Mouse (Mus musculus) frontal cortex, postnatal 10 days (tissue): Measurements from ENCODE around the gene Rybp.

Source experiments
- DNase-seq, 2 experiments: peaks; one replicate each; pipeline ENCODE4 v3.0.0; 2022; ENCODE audit warnings: low spot score in 2 of 2, mixed read lengths in 1 of 2

Rybp gene

GRCm38 (mm10) chr6:100287334-100288015 lies at the start of gene Rybp:
Gene Rybp (minus strand): TSS chr6:100287485.
- DNase-seq = peak; percentile 93

DNA sequence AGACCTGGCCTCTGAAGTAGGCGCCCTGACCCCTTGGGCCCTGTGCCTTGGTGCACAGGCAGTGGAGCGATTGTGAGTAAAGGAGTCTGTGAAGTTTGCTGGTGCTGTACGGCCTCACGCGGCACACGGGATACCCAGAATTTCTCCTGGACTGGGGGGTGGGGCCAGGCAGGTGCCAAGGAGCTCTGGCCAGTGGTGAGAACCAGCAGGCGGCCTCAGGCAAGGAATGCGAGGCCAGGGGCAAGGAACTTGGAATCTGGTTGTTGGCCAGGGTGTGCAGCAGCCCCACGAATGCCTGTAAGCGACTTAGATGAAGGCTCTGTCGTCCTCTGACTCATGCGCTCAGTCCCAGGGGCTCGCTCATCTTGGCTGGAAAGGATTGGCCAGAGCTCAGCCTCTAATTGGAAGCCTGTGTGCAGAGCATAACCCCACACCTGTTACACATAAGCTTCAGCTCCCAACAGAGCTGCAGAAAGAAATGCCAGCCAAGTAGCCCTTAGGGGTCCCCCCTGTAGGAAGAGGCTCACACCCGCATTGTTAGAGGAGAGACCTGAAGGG lies 49.4 kb upstream of the Rybp start:
- DNase-seq = no peak

DNA sequence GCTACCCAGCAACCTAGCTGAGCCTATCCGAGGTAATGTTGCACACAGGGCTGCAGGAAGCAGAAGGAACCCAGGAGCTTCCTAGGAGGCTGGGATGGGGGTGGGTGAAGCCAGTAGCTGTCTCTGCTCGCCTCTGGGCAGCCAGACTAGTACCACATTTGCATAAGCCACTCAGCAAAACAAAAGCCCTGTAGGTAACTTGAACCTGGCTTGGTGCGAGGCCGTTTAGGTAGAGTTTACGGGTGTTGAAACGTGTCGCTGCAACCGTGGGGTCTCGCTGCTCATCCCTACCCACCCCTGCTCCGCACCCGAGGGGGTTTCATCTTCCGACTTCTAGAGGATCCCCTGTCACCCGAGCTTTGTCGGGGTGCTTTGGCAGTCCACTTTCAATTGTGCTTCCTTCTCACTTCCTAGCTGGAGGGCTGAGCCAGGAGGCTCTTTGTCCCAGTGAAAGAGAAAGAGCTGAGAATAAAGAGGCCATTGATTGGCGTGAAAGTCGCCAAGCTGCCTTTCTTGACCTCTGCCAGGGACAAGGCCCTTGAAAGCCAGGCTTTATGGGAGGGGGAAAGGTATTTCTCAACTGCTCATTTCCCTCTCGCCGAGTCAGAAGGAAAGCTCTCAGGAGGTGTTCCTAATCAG lies 48.3 kb upstream of the Rybp start:
- DNase-seq = no peak

- no peak for DNase-seq
These were observed 46.5 kb upstream of the Rybp start for GRCm38 (mm10) chr6:100333745-100334144.

- no peak for DNase-seq
These were observed 45.2 kb upstream of the Rybp start for GRCm38 (mm10) chr6:100332479-100332878.

- no peak for DNase-seq
These were observed 44.3 kb upstream of the Rybp start for GRCm38 (mm10) chr6:100331582-100331981.

DNA sequence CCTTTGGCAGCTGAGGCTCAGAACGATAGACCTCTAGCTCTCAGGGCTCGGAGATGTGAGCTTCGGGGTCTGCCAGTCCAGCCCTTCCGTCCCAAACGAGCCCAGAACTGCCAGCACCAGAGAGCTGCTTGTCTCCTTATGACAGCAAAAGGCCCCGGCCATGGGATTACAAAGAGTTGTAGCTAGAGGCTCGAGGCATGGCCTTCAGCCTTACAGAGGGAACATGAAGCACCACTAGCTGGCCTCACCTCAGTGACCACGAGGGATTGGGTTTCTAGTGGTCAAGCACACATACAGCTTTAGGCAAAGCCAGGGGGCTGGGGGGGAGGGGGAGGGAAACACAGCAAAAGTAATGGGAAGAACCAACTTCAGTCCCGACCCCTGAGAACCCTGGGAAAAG lies 43.8 kb upstream of the Rybp start:
- no peak for DNase-seq

DNA sequence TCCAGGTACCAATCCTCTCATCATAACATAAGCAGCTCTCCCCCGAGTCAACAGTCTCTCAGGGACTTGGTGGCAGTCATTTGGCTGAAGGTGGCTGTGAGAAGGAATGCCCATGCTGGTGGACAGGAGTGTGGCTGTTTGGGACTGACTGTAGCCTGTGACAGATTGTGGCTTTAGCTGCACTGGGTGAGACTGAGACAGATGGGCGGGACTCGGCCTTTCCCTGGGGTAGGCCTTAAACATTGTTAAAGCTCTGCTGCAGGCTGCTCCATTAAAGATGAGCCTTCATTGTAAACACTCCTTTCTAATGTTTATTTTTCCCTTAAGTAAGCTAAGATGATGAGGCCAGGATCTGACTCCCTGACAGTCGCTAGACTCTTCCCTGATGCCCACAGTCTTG lies 42.3 kb upstream of the Rybp start:
- DNase-seq = no peak

- DNase-seq = peak; percentile 27 to 37
These were observed 39.8 kb upstream of the Rybp start for GRCm38 (mm10) chr6:100327050-100327449.

DNA sequence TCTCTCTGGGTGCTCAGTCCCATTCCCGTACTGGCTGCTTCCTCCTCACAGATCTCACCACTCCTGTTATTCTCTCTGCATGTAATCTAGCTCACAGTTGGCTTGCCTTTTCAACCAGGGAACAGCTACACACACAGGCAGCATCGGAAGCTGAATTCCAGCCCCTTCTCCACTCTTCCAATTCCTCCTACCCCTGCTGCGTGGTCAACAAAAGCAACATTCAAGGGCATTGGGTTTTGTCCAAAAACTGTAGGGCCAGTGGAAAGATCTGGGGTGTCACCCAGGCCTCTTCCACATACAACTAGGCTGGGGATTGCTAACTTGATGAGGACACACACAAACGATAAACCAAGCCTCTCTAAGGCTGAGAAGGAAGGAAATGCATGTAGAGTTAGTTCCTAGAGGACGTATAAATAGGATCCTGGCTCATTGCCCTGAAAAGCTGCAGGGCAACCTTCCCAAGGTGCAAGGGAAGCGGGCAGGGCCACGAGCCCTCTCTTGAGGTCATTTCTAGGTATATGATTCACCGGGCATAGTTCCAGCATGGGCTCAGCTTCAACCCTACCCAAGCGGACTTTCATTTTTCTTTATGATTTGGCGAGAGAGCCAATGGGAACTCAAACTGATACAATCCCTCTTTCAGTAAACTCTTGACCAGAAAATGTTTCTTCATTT lies 36.6 kb upstream of the Rybp start:
- DNase-seq = no peak

- no peak for DNase-seq
These were observed 35.3 kb upstream of the Rybp start for GRCm38 (mm10) chr6:100322561-100322960.

GRCm38 (mm10) chr6:100322145-100322544 lies 34.9 kb upstream of the Rybp start:
- DNase-seq = no peak

- DNase-seq = no peak
These were observed 26.9 kb upstream of the Rybp start for GRCm38 (mm10) chr6:100314201-100314600.

GRCm38 (mm10) chr6:100311167-100311566 lies 23.9 kb upstream of the Rybp start:
- no peak for DNase-seq

GRCm38 (mm10) chr6:100304831-100305230 lies 17.5 kb upstream of the Rybp start:
- no peak for DNase-seq

DNA sequence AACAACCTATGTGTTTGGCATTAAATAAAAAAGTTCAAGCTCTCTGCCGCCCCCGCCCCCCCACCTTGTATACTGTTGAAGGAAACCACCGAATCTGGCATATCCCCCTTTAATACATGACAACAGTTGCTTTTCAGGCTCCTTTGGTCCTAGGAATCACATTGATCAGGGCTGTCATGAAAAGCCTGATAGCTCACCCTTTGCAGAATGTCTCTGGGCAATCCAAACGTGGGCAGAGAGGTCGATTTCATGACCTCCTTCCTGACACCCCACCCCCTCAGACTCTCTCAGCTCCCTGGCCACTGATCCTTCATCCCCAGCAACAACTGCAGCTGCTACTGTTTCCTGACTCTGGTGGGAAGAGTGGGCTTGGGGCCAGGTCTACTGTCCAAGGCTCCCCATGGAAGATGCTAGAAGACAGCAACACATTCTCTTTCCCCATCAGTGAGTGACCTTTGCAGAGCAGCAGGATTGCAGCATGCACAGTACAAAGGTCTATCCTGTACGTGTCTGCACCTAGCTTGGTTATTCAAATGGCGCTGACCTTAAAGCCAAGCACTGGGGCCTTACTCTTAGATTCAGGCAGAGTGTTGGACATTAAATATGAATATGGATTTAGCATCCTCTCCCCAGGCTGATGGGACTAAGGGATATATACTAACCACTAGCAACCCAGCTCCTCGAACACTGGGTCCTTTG lies 14.3 kb upstream of the Rybp start:
- DNase-seq = no peak

GRCm38 (mm10) chr6:100300831-100301230 lies 13.5 kb upstream of the Rybp start:
- DNase-seq = no peak

DNA sequence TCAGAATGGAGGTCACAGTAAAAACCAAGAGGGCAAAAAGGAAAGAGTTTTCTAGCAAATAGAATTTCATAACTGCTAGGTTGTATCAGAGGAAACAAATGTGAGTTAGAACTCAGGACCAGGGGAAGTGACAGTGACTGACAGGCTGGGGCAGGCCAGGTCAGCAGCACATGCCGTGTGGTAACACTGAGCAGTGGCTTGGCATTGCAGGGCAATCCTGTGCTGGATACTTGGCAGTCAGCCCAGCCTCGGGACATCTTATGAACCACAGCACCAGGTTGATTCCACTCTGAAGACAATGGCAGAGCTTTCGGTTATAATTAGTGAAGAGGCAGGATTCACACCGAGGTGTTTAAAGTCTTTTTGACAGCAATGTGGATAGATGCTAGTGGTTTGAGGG lies 11.7 kb upstream of the Rybp start:
- DNase-seq = no peak

- DNase-seq = no peak
These were observed 10.3 kb upstream of the Rybp start for GRCm38 (mm10) chr6:100297536-100297935.

GRCm38 (mm10) chr6:100292411-100292810 lies 5.1 kb upstream of the Rybp start:
- DNase-seq = peak in 1 of 2 experiments; percentile 20

DNA sequence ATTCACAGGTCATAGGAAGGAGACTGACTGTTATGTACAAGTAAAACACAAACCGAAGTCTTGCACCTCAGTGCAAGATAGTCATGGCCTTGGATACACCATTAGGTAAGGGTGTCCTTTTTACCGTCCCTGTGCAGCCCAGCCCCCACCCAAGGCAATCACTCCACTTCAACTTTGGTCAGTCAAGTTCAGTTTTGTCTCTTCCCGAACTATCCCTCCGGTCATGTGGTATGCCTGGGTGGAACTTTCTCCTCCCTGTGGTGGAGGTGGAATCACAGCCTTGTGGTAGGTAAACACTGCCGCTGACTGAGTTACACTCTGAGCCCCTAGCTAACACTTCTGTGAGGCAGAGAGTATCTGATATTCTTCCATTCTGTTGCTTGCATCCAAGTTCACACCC lies 1.8 kb upstream of the Rybp start:
- DNase-seq = no peak

- peak in 1 of 2 experiments; percentile 22 for DNase-seq
These were observed 1.4 kb upstream of the Rybp start for GRCm38 (mm10) chr6:100288730-100289035.
